In the genomic region with DNA sequence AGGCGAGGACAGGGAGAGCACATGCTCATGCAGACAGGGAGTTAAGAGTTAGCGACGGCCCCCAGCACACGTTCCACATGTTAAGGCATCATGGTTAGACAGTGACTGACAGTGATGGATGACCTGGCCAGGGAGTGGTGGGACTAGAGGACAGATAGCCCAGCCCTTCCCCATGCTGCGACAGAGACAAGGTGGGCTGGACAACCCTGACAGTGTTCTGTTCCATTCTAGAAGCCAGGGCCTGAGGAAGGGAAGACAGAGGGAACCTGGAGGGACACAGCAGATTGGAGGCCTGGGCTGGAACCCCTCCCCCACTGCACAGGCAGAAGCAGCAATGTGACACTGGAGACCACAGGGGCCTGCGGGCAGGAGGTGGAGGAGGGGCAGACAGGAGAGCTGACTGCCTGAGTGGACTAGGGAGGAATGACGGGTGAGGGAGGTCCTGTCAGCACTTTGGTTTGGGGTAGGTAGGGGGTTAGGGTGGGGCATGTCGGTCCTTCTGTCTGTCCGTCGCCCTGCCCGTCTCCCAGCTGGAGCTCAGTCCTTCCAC, we compare ENCODE assay signal across 1 mouse cellular context.
TF ChIP-seq lines count a peak whose summit lies in the region.

No protein-coding gene starts in this region.

TF ChIP-seq in CH12.LX, 34 proteins besides CTCF, POLR2A, EP300 and RAD21 (continued from another document):
- TF ChIP-seq ETS1 (conservative IDR thresholded peaks at IDR 0.05; ENCODE audit: low read depth, low read length), result no peak
- no peak for TF ChIP-seq NRF1 (IDR thresholded peaks at IDR 0.05; ENCODE audit: low read depth, low read length)
- no peak for TF ChIP-seq NELFE (IDR thresholded peaks at IDR 0.05; ENCODE audit: low read depth, low read length)
